Mouse (Mus musculus) layer of hippocampus, postnatal 10 days (tissue): ENCODE data around the gene Slc9a1. TPM values are rescaled to one million over a fixed set of nuclear protein-coding genes. Genes with fewer than 3 reads are reported as not detected.

Source experiments
- DNase-seq, 2 experiments: peaks; one replicate each; pipeline ENCODE4 v3.0.0; 2021; ENCODE audit warnings: low spot score in 2 of 2
- total RNA-seq, 2 experiments: library from RNA; stranded (reverse); gene quantifications; 2 replicates each; pipeline ENCODE4 v1.2.3; 2021

Gene Slc9a1
- total RNA-seq, 2 experiments from 2014 or later: 45.5 to 47.4 TPM

- DNase-seq: no peak
Observed at GRCm38 (mm10) chr4:133372278-133372665, 2.8 kb downstream of the Slc9a1 start.

DNA sequence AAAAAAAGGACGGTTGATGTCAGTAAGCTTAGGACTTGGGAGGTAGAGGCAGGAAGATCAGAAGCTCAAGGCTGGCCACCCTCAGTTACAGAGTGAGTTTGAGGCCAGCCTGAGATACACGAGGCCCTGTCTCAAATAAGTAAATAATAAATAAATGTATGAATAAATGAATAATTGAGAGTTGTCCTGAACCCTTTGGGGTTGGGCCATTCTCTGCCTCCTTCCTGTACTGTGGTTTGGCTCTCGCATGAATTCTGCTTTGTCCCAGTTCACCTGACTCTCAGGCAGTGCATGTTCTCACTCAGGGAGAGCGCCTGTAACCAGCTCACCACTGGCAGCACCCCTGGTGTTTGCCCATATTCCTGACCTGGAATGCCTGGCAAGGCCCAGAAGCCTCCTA is 4.5 kb downstream of the Slc9a1 start:
- DNase-seq: no peak

DNA sequence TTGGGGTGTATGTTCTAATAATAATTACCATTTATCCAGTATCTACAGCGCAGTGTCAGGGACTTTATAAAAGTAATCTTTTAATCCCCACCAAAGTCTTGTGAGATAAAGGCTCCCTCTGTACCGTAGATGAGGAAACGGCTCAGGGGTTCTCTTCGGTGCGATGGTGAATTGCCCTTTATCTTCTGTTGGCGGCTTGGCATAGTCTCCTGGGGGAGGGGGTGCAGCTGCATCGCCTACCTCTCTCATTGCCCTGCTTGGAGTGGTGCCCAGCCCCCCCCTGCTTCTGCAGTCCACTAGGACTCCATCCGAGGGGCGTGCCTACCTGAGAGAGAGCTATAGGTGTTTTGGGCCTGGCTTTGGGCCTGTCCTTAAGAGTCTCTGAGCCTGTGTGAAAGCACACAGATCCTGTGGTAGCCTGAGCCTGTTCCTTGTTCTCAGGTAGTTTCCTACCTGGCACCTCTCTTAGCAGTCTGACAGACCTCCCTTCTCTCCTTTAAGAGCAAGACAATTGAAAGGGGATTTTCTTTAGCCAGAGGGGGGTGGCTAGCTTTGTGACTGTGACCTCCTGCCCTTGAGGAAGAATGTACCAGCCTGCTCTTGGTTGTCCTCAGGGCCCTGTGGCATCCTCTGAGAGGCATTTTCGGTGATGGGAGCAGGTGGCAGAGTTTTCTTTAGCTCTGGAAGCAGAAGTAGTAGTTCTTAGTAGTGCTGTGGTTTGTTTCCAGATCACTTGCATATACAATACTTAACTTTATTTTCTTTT is 6.5 kb downstream of the Slc9a1 start:
- DNase-seq: peak in 1 of 2 experiments; percentile 47

DNA sequence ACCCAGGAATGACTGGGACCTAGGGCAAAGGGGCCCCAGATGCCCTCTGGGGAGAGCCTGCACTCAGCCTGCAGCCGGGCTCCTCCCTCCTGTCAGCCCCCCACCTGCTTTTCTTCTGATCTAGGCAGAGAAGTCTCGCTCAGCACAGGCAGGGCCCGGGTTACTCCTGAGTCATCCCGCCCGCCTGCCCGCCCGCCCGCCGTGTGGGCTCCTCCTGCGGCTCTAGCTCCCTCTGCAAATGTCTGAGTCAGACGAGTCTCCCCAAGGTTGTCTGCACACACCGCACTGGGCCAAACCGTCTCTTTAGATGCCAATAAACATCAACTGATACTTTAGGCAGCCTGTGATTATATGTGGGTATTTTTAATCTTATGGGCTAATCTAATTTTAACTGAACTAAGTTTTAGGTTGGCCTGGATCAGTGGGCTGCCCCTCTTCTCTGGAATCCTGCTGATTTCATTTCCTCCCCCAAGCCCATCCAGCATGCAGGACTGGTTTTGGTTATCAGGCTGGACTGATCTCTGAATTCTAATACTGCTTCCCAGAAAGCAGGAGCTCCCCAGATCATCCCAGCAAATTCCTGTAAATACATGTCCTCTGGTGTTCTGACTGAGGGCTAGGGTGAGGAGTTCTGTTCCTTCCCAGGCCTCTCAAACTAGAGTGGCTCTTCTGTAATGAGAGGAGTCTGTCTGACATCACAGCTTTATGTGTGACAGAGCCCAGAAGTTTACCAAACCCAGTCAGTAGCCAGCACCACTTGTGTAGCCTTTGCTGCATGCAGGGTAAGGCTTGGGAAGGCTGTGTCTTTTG is 8.9 kb downstream of the Slc9a1 start:
- DNase-seq: no peak

- DNase-seq: no peak
Observed at GRCm38 (mm10) chr4:133379046-133379347, 9.5 kb downstream of the Slc9a1 start.

DNA sequence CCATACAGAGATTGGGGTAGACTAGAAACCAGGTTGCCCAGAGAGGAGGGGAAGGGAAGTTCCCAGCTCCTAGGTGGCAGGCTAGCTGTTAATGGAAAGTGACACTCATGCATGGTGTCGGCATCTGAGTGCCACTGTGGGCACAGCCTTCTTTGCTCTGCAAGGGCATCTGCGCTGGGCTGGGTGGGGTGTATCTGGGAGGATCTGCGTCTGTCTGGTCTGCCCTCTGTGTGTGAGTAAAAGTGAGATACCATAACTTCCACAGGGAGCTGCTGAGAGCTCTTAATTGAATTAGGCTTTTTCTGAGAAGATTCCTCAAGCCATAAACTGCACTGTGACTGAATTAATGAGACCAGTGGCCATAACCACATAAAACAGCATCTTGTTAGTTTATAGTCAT is 10.4 kb downstream of the Slc9a1 start:
- no peak for DNase-seq

DNA sequence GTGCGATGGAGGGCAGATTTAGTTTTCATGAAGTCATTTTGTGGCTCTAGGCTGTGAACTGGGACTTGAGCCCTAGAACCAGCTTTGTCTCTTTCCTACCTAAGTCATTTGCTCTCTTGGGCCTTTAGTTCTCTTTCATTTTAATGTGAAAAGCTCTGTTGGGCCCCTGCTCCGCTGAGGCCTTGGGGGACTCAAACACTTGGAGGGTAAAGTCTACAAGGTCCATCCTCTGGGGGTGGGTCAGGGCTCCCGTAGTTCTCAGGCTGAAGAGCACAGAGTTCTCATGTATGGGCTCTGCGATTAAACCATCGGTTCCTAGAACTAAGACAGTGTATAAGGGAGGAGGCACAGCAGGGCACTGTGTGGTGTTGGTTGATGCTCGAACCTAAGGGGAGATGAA is 11.0 kb downstream of the Slc9a1 start:
- no peak for DNase-seq

DNA sequence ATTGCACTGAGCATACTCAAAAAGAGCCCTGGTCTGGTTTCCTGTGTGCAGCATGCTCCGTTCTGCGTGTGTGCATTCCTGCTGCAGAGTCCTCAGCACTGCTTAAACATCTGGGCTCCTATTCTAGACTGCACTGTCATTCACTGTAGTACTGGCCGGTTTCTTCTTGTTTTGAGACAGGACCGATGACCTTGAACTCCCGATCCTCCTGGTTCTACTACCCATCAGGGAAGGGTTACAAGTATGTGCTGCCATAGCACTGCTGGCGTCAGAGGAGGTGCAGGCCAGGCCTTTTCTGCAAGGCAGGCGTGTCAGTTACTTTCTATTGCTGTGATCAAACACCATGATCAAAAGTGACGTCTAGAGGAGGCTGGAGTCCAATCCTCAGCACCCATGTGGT is 11.6 kb downstream of the Slc9a1 start:
- DNase-seq: no peak

GRCm38 (mm10) chr4:133386061-133386797 is 16.7 kb downstream of the Slc9a1 start:
- DNase-seq: no peak

DNA sequence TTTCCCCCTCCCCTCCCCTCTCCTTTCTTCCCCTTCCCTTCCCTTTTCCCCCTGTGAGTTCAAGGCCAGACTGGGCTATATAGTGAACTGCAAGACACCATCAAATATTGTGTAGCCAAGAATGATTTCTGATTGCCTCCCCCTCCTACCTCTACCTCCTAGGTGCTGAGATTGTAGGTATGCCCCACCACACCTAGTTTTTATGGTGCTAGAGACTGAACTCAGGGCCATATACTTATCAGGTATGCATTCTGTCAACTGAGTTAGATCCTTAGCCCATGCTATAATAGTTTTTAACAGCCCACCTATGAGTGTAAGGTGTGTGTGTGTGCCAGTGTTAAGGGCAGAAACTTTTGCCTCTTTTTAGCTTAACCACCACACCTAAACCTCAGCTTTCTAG is 17.5 kb downstream of the Slc9a1 start:
- DNase-seq: no peak

- DNase-seq: peak in 1 of 2 experiments; percentile 51
Observed at GRCm38 (mm10) chr4:133388781-133389552, 19.5 kb downstream of the Slc9a1 start.

DNA sequence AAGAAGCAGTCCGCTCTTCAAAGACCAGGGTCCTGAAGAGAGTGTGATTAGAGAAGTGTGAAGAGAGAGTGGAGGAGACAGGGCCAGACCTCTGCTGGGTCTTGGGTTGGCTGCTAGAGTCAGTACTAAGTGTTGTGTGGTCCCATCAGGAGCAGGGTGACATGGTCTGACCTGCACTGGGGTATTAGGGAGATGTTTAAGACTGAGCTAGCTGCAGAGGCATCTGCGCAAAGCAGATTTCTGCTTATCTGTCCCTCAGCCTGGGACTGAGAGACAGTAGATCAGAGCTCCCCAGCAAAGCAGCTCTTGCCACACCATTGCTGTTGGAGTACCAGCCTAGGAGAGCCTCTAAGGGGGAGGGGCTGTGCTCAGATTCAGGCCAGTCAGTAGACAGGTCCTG is 20.5 kb downstream of the Slc9a1 start:
- DNase-seq: no peak

GRCm38 (mm10) chr4:133390585-133390984 is 21.1 kb downstream of the Slc9a1 start:
- no peak for DNase-seq

- DNase-seq: no peak
Observed at GRCm38 (mm10) chr4:133391185-133392040, 21.9 kb downstream of the Slc9a1 start.

DNA sequence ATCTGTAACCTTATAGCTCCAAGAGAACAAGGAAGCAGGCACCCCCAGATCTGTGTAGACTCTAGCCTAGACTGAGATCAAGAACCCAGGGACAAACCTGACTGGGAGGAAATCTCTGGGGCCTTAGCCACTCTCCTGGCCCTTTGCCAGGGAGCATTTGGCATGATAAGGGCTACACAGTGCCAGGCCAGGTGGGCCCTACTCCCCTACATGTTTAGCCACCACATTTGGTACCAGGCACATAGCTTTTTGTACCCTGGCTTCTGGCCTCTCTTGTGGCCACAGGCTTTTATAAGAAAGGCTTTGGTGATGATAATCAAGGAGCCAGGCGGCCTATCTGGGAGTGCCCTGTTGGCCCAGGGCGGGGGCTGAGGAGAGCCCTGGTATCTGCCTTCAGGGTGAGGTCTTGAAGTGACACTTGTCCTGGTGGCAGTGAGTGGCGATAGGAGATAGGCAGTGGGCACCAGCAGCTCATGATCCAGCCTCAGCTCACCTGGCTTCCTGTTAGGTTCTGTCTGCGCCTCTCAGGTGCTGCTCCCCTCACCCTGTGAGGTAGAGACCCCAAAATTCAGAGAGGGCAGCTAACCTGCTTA is 25.6 kb downstream of the Slc9a1 start:
- no peak for DNase-seq

DNA sequence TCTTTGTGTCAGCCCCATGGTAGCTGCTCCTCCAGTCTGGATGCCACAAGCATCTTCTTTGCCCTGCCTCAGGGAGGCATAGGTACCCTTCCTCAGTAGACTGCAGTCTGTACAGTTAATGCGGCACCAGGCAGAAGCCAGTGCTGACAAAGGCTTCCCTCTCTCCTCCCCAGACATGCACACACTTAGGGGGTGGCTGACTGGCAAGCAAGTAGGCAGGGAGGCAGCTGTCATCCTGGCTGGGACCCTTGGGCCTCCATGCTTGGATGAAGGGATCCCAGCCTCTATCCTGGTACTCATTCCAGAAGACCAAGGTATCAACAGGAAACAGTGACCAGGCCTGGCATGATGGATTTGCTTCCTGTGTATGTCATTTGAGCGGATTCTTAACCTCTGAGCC is 26.6 kb downstream of the Slc9a1 start:
- DNase-seq: no peak

DNA sequence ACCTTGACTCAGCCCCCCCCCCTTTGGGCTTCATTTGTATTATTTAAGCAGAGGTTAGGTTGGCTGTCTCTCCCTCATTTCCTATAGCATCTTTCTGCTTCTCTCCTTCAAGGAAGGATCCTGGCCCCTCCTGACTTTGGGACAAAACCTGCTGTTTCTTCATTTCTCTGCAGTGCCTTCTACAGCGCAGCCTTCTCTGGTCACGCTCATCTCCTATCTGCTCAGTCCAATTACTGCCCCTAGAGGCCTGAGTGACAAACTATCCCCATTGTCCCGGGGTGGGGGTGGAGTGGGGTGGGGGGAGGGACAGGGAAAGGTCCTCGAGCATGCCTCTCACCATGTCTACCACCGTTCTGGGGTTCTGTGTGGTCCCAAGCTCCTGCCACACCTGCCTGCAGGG is 27.8 kb downstream of the Slc9a1 start:
- no peak for DNase-seq

DNA sequence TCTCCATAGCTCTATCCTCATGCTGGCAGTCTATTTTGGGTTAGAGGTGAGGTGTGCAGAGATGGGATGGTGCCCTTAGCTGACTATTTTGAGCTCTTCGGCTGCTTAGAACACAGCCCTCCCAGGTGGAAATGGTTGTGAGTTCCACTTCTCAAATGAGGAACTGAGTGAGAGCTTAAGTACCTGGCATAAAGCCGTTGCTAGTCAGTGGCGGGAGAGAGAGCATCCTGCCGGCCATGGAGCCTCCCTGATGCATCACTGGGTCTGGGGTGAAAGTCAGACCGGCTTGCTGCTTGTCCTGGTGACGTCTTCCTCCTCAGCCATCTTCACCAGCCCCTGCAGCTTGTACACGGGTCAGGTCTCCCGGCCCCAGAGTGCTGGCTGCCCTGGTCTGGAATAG is 28.5 kb downstream of the Slc9a1 start:
- no peak for DNase-seq

GRCm38 (mm10) chr4:133398619-133399018 is 29.1 kb downstream of the Slc9a1 start:
- DNase-seq: no peak

GRCm38 (mm10) chr4:133399509-133399908 is 30.0 kb downstream of the Slc9a1 start:
- no peak for DNase-seq
